Mouse (Mus musculus) E14TG2a.4 (cell line): ENCODE measurements around the gene Zc3h7a.

Experiments
- CTCF ChIP-seq: conservative IDR thresholded peaks from 2 replicates; pipeline ENCODE4 v1.5.1; 2014; ENCODE audit warnings: low read length
- NANOG ChIP-seq: IDR thresholded peaks from 2 replicates; pipeline ENCODE4 v1.6.1; 2014; ENCODE audit warnings: borderline replicate concordance, low read length, mixed read lengths
- POU5F1 ChIP-seq: IDR thresholded peaks from 2 replicates; pipeline ENCODE4 v1.6.1; 2014; ENCODE audit warnings: low read length, borderline replicate concordance

GRCm38 (mm10) chr16:11171679-11172078, 4.5 kb downstream of the Zc3h7a start:
- TF ChIP-seq CTCF (no peak), POU5F1 (no peak), NANOG (no peak)
